Mouse (Mus musculus): ENCODE measurements around the gene Map4k3. TPM values are rescaled to one million over a fixed set of nuclear protein-coding genes. Genes with fewer than 3 reads are reported as not detected.

The Map4k3 gene
- polyA plus RNA-seq, 1 experiment, result 46.7 TPM

- no peak for TF ChIP-seq CTCF (IDR thresholded peaks at IDR 0.05; ENCODE audit: extremely low read depth, insufficient read depth, low read length)
- TF ChIP-seq POLR2A (IDR thresholded peaks at IDR 0.05; ENCODE audit: extremely low read depth, insufficient read depth, low read length), result no peak
Observed at GRCm38 (mm10) chr17:80621691-80622090, 106.6 kb downstream of the Map4k3 start.

GRCm38 (mm10) chr17:80620786-80621423, 107.4 kb downstream of the Map4k3 start:
- TF ChIP-seq CTCF (IDR thresholded peaks at IDR 0.05; ENCODE audit: extremely low read depth, insufficient read depth, low read length), result peak; percentile 96
- TF ChIP-seq POLR2A (IDR thresholded peaks at IDR 0.05; ENCODE audit: extremely low read depth, insufficient read depth, low read length), result no peak
- H3K4me1 ChIP-seq (ENCODE audit: control insufficient read depth, insufficient read depth, low read length), result peaks cover 3% of the 10 kb centered on the region
- no peak overlapping the region for H3K27ac ChIP-seq (ENCODE audit: insufficient read depth, low read length)

More at GRCm38 (mm10) chr17:80621691-80622090, 106.6 kb downstream of the Map4k3 start:
- H3K4me3 ChIP-seq (ENCODE audit: insufficient read depth, low read length), result no peak overlapping the region
- H3K4me1 ChIP-seq (ENCODE audit: control insufficient read depth, insufficient read depth, low read length), result peaks cover 3% of the 10 kb centered on the region
- no peak overlapping the region for H3K27ac ChIP-seq (ENCODE audit: insufficient read depth, low read length)

GRCm38 (mm10) chr17:80619556-80619955, 108.7 kb downstream of the Map4k3 start:
- Histone ChIP-seq H3K4me1 (ENCODE audit: control insufficient read depth, insufficient read depth, low read length) (peaks cover 3% of the 10 kb centered on the region), H3K4me3 (ENCODE audit: insufficient read depth, low read length) (no peak overlapping the region), H3K27ac (ENCODE audit: insufficient read depth, low read length) (no peak overlapping the region)
- TF ChIP-seq CTCF (IDR thresholded peaks at IDR 0.05; ENCODE audit: extremely low read depth, insufficient read depth, low read length), result no peak
- TF ChIP-seq POLR2A (IDR thresholded peaks at IDR 0.05; ENCODE audit: extremely low read depth, insufficient read depth, low read length), result no peak

More at GRCm38 (mm10) chr17:80620786-80621423, 107.4 kb downstream of the Map4k3 start:
- H3K4me3 ChIP-seq (ENCODE audit: insufficient read depth, low read length), result no peak overlapping the region

- no peak overlapping the region for H3K27ac ChIP-seq (ENCODE audit: insufficient read depth, low read length)
- no peak for TF ChIP-seq POLR2A (IDR thresholded peaks at IDR 0.05; ENCODE audit: extremely low read depth, insufficient read depth, low read length)
- 0 out of 2 replicates have a peak, but pooled peaks have one; percentile 9 for TF ChIP-seq CTCF (IDR thresholded peaks at IDR 0.05; ENCODE audit: extremely low read depth, insufficient read depth, low read length)
- no peak overlapping the region for H3K4me3 ChIP-seq (ENCODE audit: insufficient read depth, low read length)
- peaks cover 3% of the 10 kb centered on the region for H3K4me1 ChIP-seq (ENCODE audit: control insufficient read depth, insufficient read depth, low read length)
Observed at GRCm38 (mm10) chr17:80618890-80619289, 109.4 kb downstream of the Map4k3 start.

GRCm38 (mm10) chr17:80603806-80604205, 124.5 kb downstream of the Map4k3 start:
- Histone ChIP-seq H3K4me3 (ENCODE audit: insufficient read depth, low read length) (no peak overlapping the region), H3K27ac (ENCODE audit: insufficient read depth, low read length) (no peak overlapping the region), H3K4me1 (ENCODE audit: control insufficient read depth, insufficient read depth, low read length) (no peaks in the 10 kb centered on the region)
- TF ChIP-seq POLR2A (IDR thresholded peaks at IDR 0.05; ENCODE audit: extremely low read depth, insufficient read depth, low read length), result no peak
- TF ChIP-seq CTCF (IDR thresholded peaks at IDR 0.05; ENCODE audit: extremely low read depth, insufficient read depth, low read length), result no peak

- no peak overlapping the region for H3K27ac ChIP-seq (ENCODE audit: insufficient read depth, low read length)
Observed at GRCm38 (mm10) chr17:80603079-80603625, 125.1 kb downstream of the Map4k3 start.

GRCm38 (mm10) chr17:80601371-80601770, 126.9 kb downstream of the Map4k3 start:
- H3K4me1 ChIP-seq (ENCODE audit: control insufficient read depth, insufficient read depth, low read length), result no peaks in the 10 kb centered on the region
- peak; percentile 58 for TF ChIP-seq CTCF (IDR thresholded peaks at IDR 0.05; ENCODE audit: extremely low read depth, insufficient read depth, low read length)
- no peak for TF ChIP-seq POLR2A (IDR thresholded peaks at IDR 0.05; ENCODE audit: extremely low read depth, insufficient read depth, low read length)
- H3K27ac ChIP-seq (ENCODE audit: insufficient read depth, low read length), result no peak overlapping the region
- H3K4me3 ChIP-seq (ENCODE audit: insufficient read depth, low read length), result no peak overlapping the region

More at GRCm38 (mm10) chr17:80603079-80603625, 125.1 kb downstream of the Map4k3 start:
- TF ChIP-seq POLR2A (IDR thresholded peaks at IDR 0.05; ENCODE audit: extremely low read depth, insufficient read depth, low read length) (no peak), CTCF (IDR thresholded peaks at IDR 0.05; ENCODE audit: extremely low read depth, insufficient read depth, low read length) (no peak)
- no peak overlapping the region for H3K4me3 ChIP-seq (ENCODE audit: insufficient read depth, low read length)
- H3K4me1 ChIP-seq (ENCODE audit: control insufficient read depth, insufficient read depth, low read length), result no peaks in the 10 kb centered on the region

GRCm38 (mm10) chr17:80583051-80583450, 145.2 kb downstream of the Map4k3 start:
- TF ChIP-seq CTCF (IDR thresholded peaks at IDR 0.05; ENCODE audit: extremely low read depth, insufficient read depth, low read length) (no peak), POLR2A (IDR thresholded peaks at IDR 0.05; ENCODE audit: extremely low read depth, insufficient read depth, low read length) (no peak)
- no peaks in the 10 kb centered on the region for H3K4me1 ChIP-seq (ENCODE audit: control insufficient read depth, insufficient read depth, low read length)
- H3K27ac ChIP-seq (ENCODE audit: insufficient read depth, low read length), result no peak overlapping the region
- H3K4me3 ChIP-seq (ENCODE audit: insufficient read depth, low read length), result no peak overlapping the region

- TF ChIP-seq CTCF (IDR thresholded peaks at IDR 0.05; ENCODE audit: extremely low read depth, insufficient read depth, low read length) (no peak), POLR2A (IDR thresholded peaks at IDR 0.05; ENCODE audit: extremely low read depth, insufficient read depth, low read length) (no peak)
- no peak overlapping the region for H3K4me3 ChIP-seq (ENCODE audit: insufficient read depth, low read length)
- no peak overlapping the region for H3K27ac ChIP-seq (ENCODE audit: insufficient read depth, low read length)
- no peaks in the 10 kb centered on the region for H3K4me1 ChIP-seq (ENCODE audit: control insufficient read depth, insufficient read depth, low read length)
Observed at GRCm38 (mm10) chr17:80579901-80580300, 148.4 kb downstream of the Map4k3 start.

GRCm38 (mm10) chr17:80579089-80579488, 149.2 kb downstream of the Map4k3 start:
- Histone ChIP-seq H3K27ac (ENCODE audit: insufficient read depth, low read length) (no peak overlapping the region), H3K4me1 (ENCODE audit: control insufficient read depth, insufficient read depth, low read length) (no peaks in the 10 kb centered on the region), H3K4me3 (ENCODE audit: insufficient read depth, low read length) (no peak overlapping the region)
- TF ChIP-seq CTCF (IDR thresholded peaks at IDR 0.05; ENCODE audit: extremely low read depth, insufficient read depth, low read length) (no peak), POLR2A (IDR thresholded peaks at IDR 0.05; ENCODE audit: extremely low read depth, insufficient read depth, low read length) (no peak)

All from cortical plate, adult 2 months (tissue).